Mouse (Mus musculus) neural tube, embryonic 12.5 days (tissue): ENCODE results near the gene Plcb1. TPM values are rescaled to one million over a fixed set of nuclear protein-coding genes. Genes with fewer than 3 reads are reported as not detected.

Source experiments
- ATAC-seq: fragments of 200-750 bp; cut with Nextera tagmentation; 2 replicates; pipeline ENCODE4 v1.8.0; 2017; ENCODE audit warnings: low read depth, mild to moderate bottlenecking, moderate TSS enrichment, moderate library complexity; ENCODE audit not compliant: low FRiP score
- H3K27ac ChIP-seq: fragments of 300-500 bp; sonication (generic); 2 replicates; pipeline ENCODE4 v1.5.1; 2016
- H3K27me3 ChIP-seq: fragments of 300-500 bp; sonication (generic); replicated peaks from 2 replicates; pipeline ENCODE4 v1.6.1; 2016; ENCODE audit warnings: mild to moderate bottlenecking
- H3K36me3 ChIP-seq: fragments of 300-500 bp; sonication (generic); 2 replicates; pipeline ENCODE4 v1.6.1; 2016; ENCODE audit warnings: mild to moderate bottlenecking
- H3K4me1 ChIP-seq: fragments of 300-500 bp; sonication (generic); 2 replicates; pipeline ENCODE4 v1.6.1; 2016
- H3K4me2 ChIP-seq: fragments of 300-500 bp; sonication (generic); replicated peaks from 2 replicates; pipeline ENCODE4 v1.6.1; 2016; ENCODE audit warnings: mild to moderate bottlenecking
- H3K4me3 ChIP-seq: fragments of 300-500 bp; sonication (generic); 2 replicates; pipeline ENCODE4 v1.5.1; 2016
- H3K9ac ChIP-seq: fragments of 300-500 bp; sonication (generic); 2 replicates; pipeline ENCODE4 v1.6.1; 2016; ENCODE audit warnings: mild to moderate bottlenecking
- H3K9me3 ChIP-seq: fragments of 300-500 bp; sonication (generic); 2 replicates; pipeline ENCODE4 v1.6.1; 2016; ENCODE audit warnings: mild to moderate bottlenecking
- WGBS: fragments of 180-500 bp; shearing (Covaris S2); methylation state at CpG from one replicate; pipeline ENCODE4 v1.1.7; 2016; 5-methylcytosine and 5-hydroxymethylcytosine counted together
- polyA plus RNA-seq: library from polyadenylated mRNA; unstranded; fragments of >200 nt; fragmentation: Nextera tagmentation; extraction: Ambion mirVana; gene quantifications from 2 replicates; pipeline ENCODE4 v1.2.1, GENCODE M21; 2016

Gene Plcb1
- polyA plus RNA-seq, 1 experiment from 2014 or later = 29.0 TPM

GRCm38 (mm10) chr2:135051540-135052288 lies 265.8 kb downstream of the Plcb1 start:
- H3K9me3 ChIP-seq = no peaks in the 10 kb centered on the region
- H3K27me3 ChIP-seq = no peaks in the 10 kb centered on the region
- no peak overlapping the region for H3K4me2 ChIP-seq
- no peak overlapping the region for H3K9ac ChIP-seq
- WGBS = 91% methylated on average over 4 of the region's 4 CpGs
- no peak overlapping the region for H3K4me3 ChIP-seq
- H3K36me3 ChIP-seq = no peaks in the 10 kb centered on the region
- ATAC-seq = no peak
- no peaks in the 10 kb centered on the region for H3K4me1 ChIP-seq
- H3K27ac ChIP-seq = no peak overlapping the region

GRCm38 (mm10) chr2:135053391-135053790 lies 267.5 kb downstream of the Plcb1 start:
- Histone ChIP-seq H3K9ac (no peak overlapping the region), H3K4me1 (no peaks in the 10 kb centered on the region), H3K9me3 (no peaks in the 10 kb centered on the region), H3K4me3 (no peak overlapping the region), H3K4me2 (no peak overlapping the region), H3K36me3 (no peaks in the 10 kb centered on the region), H3K27me3 (no peaks in the 10 kb centered on the region), H3K27ac (no peak overlapping the region)
- 79% methylated on average over 3 of the region's 3 CpGs for WGBS
- ATAC-seq = no peak

GRCm38 (mm10) chr2:135067419-135067818 lies 281.6 kb downstream of the Plcb1 start:
- Histone ChIP-seq H3K4me2 (no peak overlapping the region), H3K9ac (no peak overlapping the region), H3K36me3 (no peaks in the 10 kb centered on the region), H3K27ac (no peak overlapping the region), H3K4me1 (no peaks in the 10 kb centered on the region), H3K4me3 (no peak overlapping the region), H3K9me3 (no peaks in the 10 kb centered on the region), H3K27me3 (no peaks in the 10 kb centered on the region)
- ATAC-seq = no peak

GRCm38 (mm10) chr2:135071349-135071748 lies 285.5 kb downstream of the Plcb1 start:
- no peaks in the 10 kb centered on the region for H3K9me3 ChIP-seq
- H3K4me1 ChIP-seq = no peaks in the 10 kb centered on the region
- H3K9ac ChIP-seq = no peak overlapping the region
- H3K4me2 ChIP-seq = no peak overlapping the region
- H3K4me3 ChIP-seq = no peak overlapping the region
- no peak for ATAC-seq
- no peak overlapping the region for H3K27ac ChIP-seq
- H3K36me3 ChIP-seq = no peaks in the 10 kb centered on the region
- WGBS = 85% methylated on average over 4 of the region's 4 CpGs
- no peaks in the 10 kb centered on the region for H3K27me3 ChIP-seq

GRCm38 (mm10) chr2:135072503-135072902 lies 286.6 kb downstream of the Plcb1 start:
- Histone ChIP-seq H3K4me2 (no peak overlapping the region), H3K27me3 (no peaks in the 10 kb centered on the region), H3K36me3 (no peaks in the 10 kb centered on the region), H3K27ac (no peak overlapping the region), H3K9me3 (no peaks in the 10 kb centered on the region), H3K4me1 (no peaks in the 10 kb centered on the region), H3K4me3 (no peak overlapping the region), H3K9ac (no peak overlapping the region)
- no peak for ATAC-seq
- 81% methylated on average over 5 of the region's 5 CpGs for whole genome bisulfite sequencing

GRCm38 (mm10) chr2:135073014-135073413 lies 287.1 kb downstream of the Plcb1 start:
- H3K36me3 ChIP-seq = no peaks in the 10 kb centered on the region
- H3K4me1 ChIP-seq = no peaks in the 10 kb centered on the region
- ATAC-seq = no peak
- WGBS = 76% methylated on average over 5 of the region's 5 CpGs
- H3K27me3 ChIP-seq = no peaks in the 10 kb centered on the region
- H3K4me3 ChIP-seq = no peak overlapping the region
- no peaks in the 10 kb centered on the region for H3K9me3 ChIP-seq
- H3K27ac ChIP-seq = no peak overlapping the region
- H3K4me2 ChIP-seq = no peak overlapping the region
- H3K9ac ChIP-seq = no peak overlapping the region

- Histone ChIP-seq H3K27ac (no peak overlapping the region), H3K9ac (no peak overlapping the region)
- WGBS = 89% methylated on average over 1 of the region's 1 CpGs
Observed at GRCm38 (mm10) chr2:135075375-135075774, 289.5 kb downstream of the Plcb1 start.

GRCm38 (mm10) chr2:135092588-135093162 lies 306.8 kb downstream of the Plcb1 start:
- 81% methylated on average over 5 of the region's 5 CpGs for WGBS
- no peak overlapping the region for H3K27ac ChIP-seq
- no peak for ATAC-seq

More at GRCm38 (mm10) chr2:135075375-135075774, 289.5 kb downstream of the Plcb1 start:
- H3K36me3 ChIP-seq = no peaks in the 10 kb centered on the region
- no peaks in the 10 kb centered on the region for H3K9me3 ChIP-seq
- no peak for ATAC-seq
- no peak overlapping the region for H3K4me3 ChIP-seq
- H3K27me3 ChIP-seq = no peaks in the 10 kb centered on the region
- H3K4me2 ChIP-seq = no peak overlapping the region
- H3K4me1 ChIP-seq = no peaks in the 10 kb centered on the region

GRCm38 (mm10) chr2:135101292-135101691 lies 315.4 kb downstream of the Plcb1 start:
- H3K36me3 ChIP-seq = no peaks in the 10 kb centered on the region
- H3K27me3 ChIP-seq = no peaks in the 10 kb centered on the region
- no peak overlapping the region for H3K4me3 ChIP-seq
- no peak overlapping the region for H3K4me2 ChIP-seq
- no peak overlapping the region; the same call in 1 of the 2 replicates for H3K27ac ChIP-seq
- H3K4me1 ChIP-seq = peaks cover 4% of the 10 kb centered on the region; the same call in 1 of the 2 replicates
- H3K9ac ChIP-seq = no peak overlapping the region
- H3K9me3 ChIP-seq = no peaks in the 10 kb centered on the region
- 24% methylated on average over 4 of the region's 4 CpGs for WGBS
- ATAC-seq = peak; percentile 89

More at GRCm38 (mm10) chr2:135092588-135093162, 306.8 kb downstream of the Plcb1 start:
- H3K9me3 ChIP-seq = no peaks in the 10 kb centered on the region
- no peak overlapping the region for H3K9ac ChIP-seq
- H3K4me3 ChIP-seq = no peak overlapping the region
- H3K4me1 ChIP-seq = no peaks in the 10 kb centered on the region
- H3K27me3 ChIP-seq = no peaks in the 10 kb centered on the region
- H3K4me2 ChIP-seq = no peak overlapping the region
- no peaks in the 10 kb centered on the region for H3K36me3 ChIP-seq

- H3K9ac ChIP-seq = no peak overlapping the region
- H3K27ac ChIP-seq = no peak overlapping the region
- 55% methylated on average over 1 of the region's 1 CpGs for WGBS
- no peaks in the 10 kb centered on the region for H3K36me3 ChIP-seq
- peaks cover 4% of the 10 kb centered on the region; the same call in 1 of the 2 replicates for H3K4me1 ChIP-seq
- H3K4me3 ChIP-seq = no peak overlapping the region
- H3K27me3 ChIP-seq = no peaks in the 10 kb centered on the region
- H3K9me3 ChIP-seq = no peaks in the 10 kb centered on the region
- H3K4me2 ChIP-seq = no peak overlapping the region
- no peak for ATAC-seq
Observed at GRCm38 (mm10) chr2:135101943-135102342, 316.1 kb downstream of the Plcb1 start.

- Histone ChIP-seq H3K9ac (no peak overlapping the region), H3K4me3 (no peak overlapping the region), H3K4me1 (no peaks in the 10 kb centered on the region), H3K27ac (no peak overlapping the region), H3K36me3 (no peaks in the 10 kb centered on the region), H3K4me2 (no peak overlapping the region), H3K27me3 (no peaks in the 10 kb centered on the region), H3K9me3 (no peaks in the 10 kb centered on the region)
- ATAC-seq = no peak
- WGBS = 95% methylated on average over 4 of the region's 4 CpGs
Observed at GRCm38 (mm10) chr2:135106649-135107048, 320.8 kb downstream of the Plcb1 start.

GRCm38 (mm10) chr2:135108607-135109006 lies 322.7 kb downstream of the Plcb1 start:
- Histone ChIP-seq H3K4me1 (no peaks in the 10 kb centered on the region), H3K9me3 (no peaks in the 10 kb centered on the region), H3K27ac (no peak overlapping the region), H3K36me3 (no peaks in the 10 kb centered on the region), H3K4me2 (no peak overlapping the region), H3K27me3 (no peaks in the 10 kb centered on the region), H3K4me3 (no peak overlapping the region), H3K9ac (no peak overlapping the region)
- ATAC-seq = no peak
- WGBS = 56% methylated on average over 2 of the region's 2 CpGs
